Mouse (Mus musculus): ENCODE measurements around the gene Kcnt1. TPM values are rescaled to one million over a fixed set of nuclear protein-coding genes. Genes with fewer than 3 reads are reported as not detected.

The Kcnt1 gene
- polyA plus RNA-seq, 1 experiment from 2014 or later = 0.13 TPM

- H3K4me3 ChIP-seq (ENCODE audit: low read length) = no peak overlapping the region
- no peaks in the 10 kb centered on the region for H3K9me3 ChIP-seq (replicated peaks; ENCODE audit: control insufficient read depth, low read length)
- no peak overlapping the region for H3K27ac ChIP-seq (ENCODE audit: low read length)
- H3K4me2 ChIP-seq (ENCODE audit: low read depth, low read length) = no peak overlapping the region
- H3K36me3 ChIP-seq (ENCODE audit: control insufficient read depth, insufficient read depth) = no peaks in the 10 kb centered on the region
- H3K27me3 ChIP-seq (ENCODE audit: control insufficient read depth, insufficient read depth, low read length) = no peaks in the 10 kb centered on the region
- 73% methylated on average over 3 of the region's 3 CpGs for WGBS
- no peak for ATAC-seq (replicated peaks; ENCODE audit: extremely low read depth, insufficient read depth, low FRiP score)
- H3K4me1 ChIP-seq (ENCODE audit: control insufficient read depth, insufficient read depth, low read length) = no peaks in the 10 kb centered on the region
- H3K9ac ChIP-seq (ENCODE audit: low read length) = no peak overlapping the region
Observed at GRCm38 (mm10) chr2:25844097-25844496, 19.4 kb upstream of the Kcnt1 start.

- no peak overlapping the region for H3K4me2 ChIP-seq (ENCODE audit: low read depth, low read length)
- no peak overlapping the region for H3K4me3 ChIP-seq (ENCODE audit: low read length)
- H3K36me3 ChIP-seq (ENCODE audit: control insufficient read depth, insufficient read depth) = no peaks in the 10 kb centered on the region
- H3K4me1 ChIP-seq (ENCODE audit: control insufficient read depth, insufficient read depth, low read length) = no peaks in the 10 kb centered on the region
- H3K27me3 ChIP-seq (ENCODE audit: control insufficient read depth, insufficient read depth, low read length) = no peaks in the 10 kb centered on the region
- 78% methylated on average over 8 of the region's 8 CpGs for WGBS
- ATAC-seq (replicated peaks; ENCODE audit: extremely low read depth, insufficient read depth, low FRiP score) = no peak
- H3K9me3 ChIP-seq (replicated peaks; ENCODE audit: control insufficient read depth, low read length) = no peaks in the 10 kb centered on the region
- no peak overlapping the region for H3K9ac ChIP-seq (ENCODE audit: low read length)
- no peak overlapping the region for H3K27ac ChIP-seq (ENCODE audit: low read length)
Observed at GRCm38 (mm10) chr2:25846516-25846915, 17.0 kb upstream of the Kcnt1 start.

GRCm38 (mm10) chr2:25847226-25847625, 16.3 kb upstream of the Kcnt1 start, which contains the start of gene Sohlh1:
TSS of gene Sohlh1 (minus strand) at chr2:25847248.
- ATAC-seq (replicated peaks; ENCODE audit: extremely low read depth, insufficient read depth, low FRiP score) = no peak
- H3K4me3 ChIP-seq (ENCODE audit: low read length) = no peak within 1 kb of the TSS
- H3K4me1 ChIP-seq (ENCODE audit: control insufficient read depth, insufficient read depth, low read length) = no peaks in the 10 kb centered on the region
- no peaks in the 10 kb centered on the region for H3K27me3 ChIP-seq (ENCODE audit: control insufficient read depth, insufficient read depth, low read length)
- H3K36me3 ChIP-seq (ENCODE audit: control insufficient read depth, insufficient read depth) = no peaks in the 10 kb centered on the region
- H3K4me2 ChIP-seq (ENCODE audit: low read depth, low read length) = no peak within 1 kb of the TSS
- H3K27ac ChIP-seq (ENCODE audit: low read length) = no peak within 1 kb of the TSS
- H3K9me3 ChIP-seq (replicated peaks; ENCODE audit: control insufficient read depth, low read length) = no peaks in the 10 kb centered on the region
- H3K9ac ChIP-seq (ENCODE audit: low read length) = no peak within 1 kb of the TSS
- WGBS = 78% methylated on average over 16 of the region's 16 CpGs

- H3K4me1 ChIP-seq (ENCODE audit: control insufficient read depth, insufficient read depth, low read length) = 0 out of 2 replicates have a peak, but pooled peaks cover 3% of the 10 kb centered on the region
- no peaks in the 10 kb centered on the region for H3K36me3 ChIP-seq (ENCODE audit: control insufficient read depth, insufficient read depth)
- no peak overlapping the region for H3K4me2 ChIP-seq (ENCODE audit: low read depth, low read length)
- H3K27me3 ChIP-seq (ENCODE audit: control insufficient read depth, insufficient read depth, low read length) = no peaks in the 10 kb centered on the region
- 15% methylated on average over 4 of the region's 4 CpGs for WGBS
- H3K27ac ChIP-seq (ENCODE audit: low read length) = no peak overlapping the region
- H3K4me3 ChIP-seq (ENCODE audit: low read length) = no peak overlapping the region
- H3K9me3 ChIP-seq (replicated peaks; ENCODE audit: control insufficient read depth, low read length) = no peaks in the 10 kb centered on the region
- ATAC-seq (replicated peaks; ENCODE audit: extremely low read depth, insufficient read depth, low FRiP score) = no peak
- H3K9ac ChIP-seq (ENCODE audit: low read length) = no peak overlapping the region
Observed at GRCm38 (mm10) chr2:25850330-25850729, 13.2 kb upstream of the Kcnt1 start.

GRCm38 (mm10) chr2:25852626-25853025, 10.9 kb upstream of the Kcnt1 start:
- no peak overlapping the region for H3K9ac ChIP-seq (ENCODE audit: low read length)
- no peaks in the 10 kb centered on the region for H3K9me3 ChIP-seq (replicated peaks; ENCODE audit: control insufficient read depth, low read length)
- 22% methylated on average over 3 of the region's 3 CpGs for WGBS
- no peak overlapping the region for H3K27ac ChIP-seq (ENCODE audit: low read length)
- no peak overlapping the region for H3K4me3 ChIP-seq (ENCODE audit: low read length)
- ATAC-seq (replicated peaks; ENCODE audit: extremely low read depth, insufficient read depth, low FRiP score) = no peak; the same call in 1 of the 2 replicates
- H3K27me3 ChIP-seq (ENCODE audit: control insufficient read depth, insufficient read depth, low read length) = no peaks in the 10 kb centered on the region
- H3K36me3 ChIP-seq (ENCODE audit: control insufficient read depth, insufficient read depth) = no peaks in the 10 kb centered on the region
- no peak overlapping the region for H3K4me2 ChIP-seq (ENCODE audit: low read depth, low read length)
- 0 out of 2 replicates have a peak, but pooled peaks cover 3% of the 10 kb centered on the region for H3K4me1 ChIP-seq (ENCODE audit: control insufficient read depth, insufficient read depth, low read length)

GRCm38 (mm10) chr2:25853998-25854397, 9.5 kb upstream of the Kcnt1 start:
- 72% methylated on average over 5 of the region's 5 CpGs for WGBS
- ATAC-seq (replicated peaks; ENCODE audit: extremely low read depth, insufficient read depth, low FRiP score) = no peak
- H3K4me2 ChIP-seq (ENCODE audit: low read depth, low read length) = no peak overlapping the region

GRCm38 (mm10) chr2:25859891-25860290, 3.6 kb upstream of the Kcnt1 start:
- ATAC-seq (replicated peaks; ENCODE audit: extremely low read depth, insufficient read depth, low FRiP score) = no peak
- WGBS = 65% methylated on average over 3 of the region's 3 CpGs
- H3K9ac ChIP-seq (ENCODE audit: low read length) = no peak overlapping the region
- no peaks in the 10 kb centered on the region for H3K9me3 ChIP-seq (replicated peaks; ENCODE audit: control insufficient read depth, low read length)
- H3K27me3 ChIP-seq (ENCODE audit: control insufficient read depth, insufficient read depth, low read length) = peaks cover 30% of the 10 kb centered on the region
- no peak overlapping the region for H3K27ac ChIP-seq (ENCODE audit: low read length)
- no peak overlapping the region for H3K4me3 ChIP-seq (ENCODE audit: low read length)
- no peaks in the 10 kb centered on the region for H3K36me3 ChIP-seq (ENCODE audit: control insufficient read depth, insufficient read depth)
- H3K4me1 ChIP-seq (ENCODE audit: control insufficient read depth, insufficient read depth, low read length) = peaks cover 9% of the 10 kb centered on the region
- no peak overlapping the region for H3K4me2 ChIP-seq (ENCODE audit: low read depth, low read length)

More at GRCm38 (mm10) chr2:25853998-25854397, 9.5 kb upstream of the Kcnt1 start:
- no peaks in the 10 kb centered on the region for H3K27me3 ChIP-seq (ENCODE audit: control insufficient read depth, insufficient read depth, low read length)
- H3K4me3 ChIP-seq (ENCODE audit: low read length) = no peak overlapping the region
- H3K36me3 ChIP-seq (ENCODE audit: control insufficient read depth, insufficient read depth) = no peaks in the 10 kb centered on the region
- H3K4me1 ChIP-seq (ENCODE audit: control insufficient read depth, insufficient read depth, low read length) = 0 out of 2 replicates have a peak, but pooled peaks cover 3% of the 10 kb centered on the region
- no peak overlapping the region for H3K9ac ChIP-seq (ENCODE audit: low read length)
- H3K9me3 ChIP-seq (replicated peaks; ENCODE audit: control insufficient read depth, low read length) = no peaks in the 10 kb centered on the region
- no peak overlapping the region for H3K27ac ChIP-seq (ENCODE audit: low read length)

- Histone ChIP-seq H3K27ac (ENCODE audit: low read length) (no peak overlapping the region), H3K9me3 (replicated peaks; ENCODE audit: control insufficient read depth, low read length) (no peaks in the 10 kb centered on the region), H3K9ac (ENCODE audit: low read length) (no peak overlapping the region), H3K27me3 (ENCODE audit: control insufficient read depth, insufficient read depth, low read length) (peaks cover 45% of the 10 kb centered on the region), H3K4me1 (ENCODE audit: control insufficient read depth, insufficient read depth, low read length) (peaks cover 9% of the 10 kb centered on the region), H3K36me3 (ENCODE audit: control insufficient read depth, insufficient read depth) (no peaks in the 10 kb centered on the region), H3K4me3 (ENCODE audit: low read length) (no peak overlapping the region), H3K4me2 (ENCODE audit: low read depth, low read length) (no peak overlapping the region)
- no peak for ATAC-seq (replicated peaks; ENCODE audit: extremely low read depth, insufficient read depth, low FRiP score)
- 80% methylated on average over 2 of the region's 2 CpGs for WGBS
Observed at GRCm38 (mm10) chr2:25862038-25862437, 1.5 kb upstream of the Kcnt1 start.

- no peaks in the 10 kb centered on the region for H3K9me3 ChIP-seq (replicated peaks; ENCODE audit: control insufficient read depth, low read length)
- no peak overlapping the region for H3K9ac ChIP-seq (ENCODE audit: low read length)
- peaks cover 9% of the 10 kb centered on the region for H3K4me1 ChIP-seq (ENCODE audit: control insufficient read depth, insufficient read depth, low read length)
- no peak overlapping the region for H3K4me2 ChIP-seq (ENCODE audit: low read depth, low read length)
- peaks cover 45% of the 10 kb centered on the region for H3K27me3 ChIP-seq (ENCODE audit: control insufficient read depth, insufficient read depth, low read length)
- no peak for ATAC-seq (replicated peaks; ENCODE audit: extremely low read depth, insufficient read depth, low FRiP score)
- H3K27ac ChIP-seq (ENCODE audit: low read length) = no peak overlapping the region
- WGBS = 59% methylated on average over 5 of the region's 5 CpGs
- no peaks in the 10 kb centered on the region for H3K36me3 ChIP-seq (ENCODE audit: control insufficient read depth, insufficient read depth)
- H3K4me3 ChIP-seq (ENCODE audit: low read length) = no peak overlapping the region
Observed at GRCm38 (mm10) chr2:25862696-25863270, 751 bp upstream of the Kcnt1 start.

Data from heart, embryonic 16.5 days (tissue).